Mouse (Mus musculus): Measurements from ENCODE around the gene Olfr1219. TPM values are rescaled to one million over a fixed set of nuclear protein-coding genes. Genes with fewer than 3 reads are reported as not detected.

Olfr1219 gene
- not detected in 2 replicates for polyA plus RNA-seq (2012; rRNA removed)

GRCm38 (mm10) chr2:89083413-89083812 lies at the start of gene Olfr1219:
Gene Olfr1219 (minus strand): TSS chr2:89083513.
- DNase-seq (ENCODE audit: low spot score), result no peak

- no peak for DNase-seq (ENCODE audit: low spot score)
Observed at GRCm38 (mm10) chr2:89132954-89133353, 49.6 kb upstream of the Olfr1219 start, which contains the start of gene Olfr1222. Gene Olfr1222 (minus strand): TSS chr2:89133054.

- no peak for DNase-seq (ENCODE audit: low spot score)
Observed at GRCm38 (mm10) chr2:89117183-89117582, 33.9 kb upstream of the Olfr1219 start, which contains the start of gene Olfr1221. Gene Olfr1221 (minus strand): TSS chr2:89117283.

- no peak for DNase-seq (ENCODE audit: low spot score)
Observed at GRCm38 (mm10) chr2:89106735-89107134, 23.4 kb upstream of the Olfr1219 start, which contains the start of gene Olfr1220. Gene Olfr1220 (minus strand): TSS chr2:89106835.

- no peak for DNase-seq (ENCODE audit: low spot score)
Observed at GRCm38 (mm10) chr2:89105651-89106050, 22.3 kb upstream of the Olfr1219 start.

GRCm38 (mm10) chr2:89093848-89094247 lies 10.5 kb upstream of the Olfr1219 start:
- no peak for DNase-seq (ENCODE audit: low spot score)

GRCm38 (mm10) chr2:89081487-89081886 lies 1.8 kb downstream of the Olfr1219 start:
- DNase-seq (ENCODE audit: low spot score), result no peak

GRCm38 (mm10) chr2:89061087-89061486 lies 22.2 kb downstream of the Olfr1219 start, which contains the start of gene Olfr1218:
Gene Olfr1218 (minus strand): TSS chr2:89061187.
- no peak for DNase-seq (ENCODE audit: low spot score)

GRCm38 (mm10) chr2:89031965-89032364 lies 51.3 kb downstream of the Olfr1219 start, which contains the start of gene Olfr1217:
Gene Olfr1217 (minus strand): TSS chr2:89032065.
- DNase-seq (ENCODE audit: low spot score), result no peak

Other genes starting within 250 kb of the Olfr1219 start
- not detected in 2 replicates for gene Olfr1204, start 234.2 kb downstream of the Olfr1219 start, polyA plus RNA-seq (2012; rRNA removed)
- not detected in 2 replicates for gene Olfr1206, start 220.3 kb downstream of the Olfr1219 start, polyA plus RNA-seq (2012; rRNA removed)
- not detected in 2 replicates for gene Olfr1208, start 181.2 kb downstream of the Olfr1219 start, polyA plus RNA-seq (2012; rRNA removed)
- gene Olfr1209, start 168.4 kb downstream of the Olfr1219 start, polyA plus RNA-seq (2012; rRNA removed), result not detected in 2 replicates
- gene Olfr1211, start 145.4 kb downstream of the Olfr1219 start, polyA plus RNA-seq (2012; rRNA removed), result not detected in 2 replicates
- not detected in 2 replicates for gene Olfr1212, start 129.5 kb downstream of the Olfr1219 start, polyA plus RNA-seq (2012; rRNA removed)
- not detected in 2 replicates for gene Gm13762, start 103.2 kb downstream of the Olfr1219 start, polyA plus RNA-seq (2012; rRNA removed)
- gene Olfr1214, start 90.9 kb downstream of the Olfr1219 start, polyA plus RNA-seq (2012; rRNA removed), result not detected in 2 replicates
- gene Olfr1215, start 76.5 kb downstream of the Olfr1219 start, polyA plus RNA-seq (2012; rRNA removed), result not detected in 2 replicates
- gene Olfr1216, start 65.2 kb downstream of the Olfr1219 start, polyA plus RNA-seq (2012; rRNA removed), result not detected in 2 replicates
- not detected in 2 replicates for gene Olfr1217, start 51.4 kb downstream of the Olfr1219 start, polyA plus RNA-seq (2012; rRNA removed)
- gene Olfr1218, start 22.3 kb downstream of the Olfr1219 start, polyA plus RNA-seq (2012; rRNA removed), result not detected in 2 replicates
- not detected in 2 replicates for gene Olfr1220, start 23.3 kb upstream of the Olfr1219 start, polyA plus RNA-seq (2012; rRNA removed)
- not detected in 2 replicates for gene Olfr1221, start 33.8 kb upstream of the Olfr1219 start, polyA plus RNA-seq (2012; rRNA removed)
- gene Olfr1222, start 49.5 kb upstream of the Olfr1219 start, polyA plus RNA-seq (2012; rRNA removed), result not detected in 2 replicates
- gene Olfr1223, start 68.0 kb upstream of the Olfr1219 start, polyA plus RNA-seq (2012; rRNA removed), result not detected in 2 replicates
- not detected in 2 replicates for gene Olfr1224-ps1, start 80.6 kb upstream of the Olfr1219 start, polyA plus RNA-seq (2012; rRNA removed)
- gene Olfr1225, start 91.2 kb upstream of the Olfr1219 start, polyA plus RNA-seq (2012; rRNA removed), result not detected in 2 replicates
- gene Olfr1226, start 116.5 kb upstream of the Olfr1219 start, polyA plus RNA-seq (2012; rRNA removed), result not detected in 2 replicates
- gene Olfr1228, start 170.5 kb upstream of the Olfr1219 start, polyA plus RNA-seq (2012; rRNA removed), result not detected in 2 replicates
- gene Olfr1229, start 204.5 kb upstream of the Olfr1219 start, polyA plus RNA-seq (2012; rRNA removed), result not detected in 2 replicates
- gene Olfr1230, start 213.8 kb upstream of the Olfr1219 start, polyA plus RNA-seq (2012; rRNA removed), result not detected in 2 replicates
- gene Olfr1231, start 223.6 kb upstream of the Olfr1219 start, polyA plus RNA-seq (2012; rRNA removed), result not detected in 2 replicates
- not detected in 2 replicates for gene Olfr1232, start 246.2 kb upstream of the Olfr1219 start, polyA plus RNA-seq (2012; rRNA removed)

Data from urinary bladder, adult 2 months (tissue).